ENCODE assay signal across 17 mouse cellular contexts in the genomic region with DNA sequence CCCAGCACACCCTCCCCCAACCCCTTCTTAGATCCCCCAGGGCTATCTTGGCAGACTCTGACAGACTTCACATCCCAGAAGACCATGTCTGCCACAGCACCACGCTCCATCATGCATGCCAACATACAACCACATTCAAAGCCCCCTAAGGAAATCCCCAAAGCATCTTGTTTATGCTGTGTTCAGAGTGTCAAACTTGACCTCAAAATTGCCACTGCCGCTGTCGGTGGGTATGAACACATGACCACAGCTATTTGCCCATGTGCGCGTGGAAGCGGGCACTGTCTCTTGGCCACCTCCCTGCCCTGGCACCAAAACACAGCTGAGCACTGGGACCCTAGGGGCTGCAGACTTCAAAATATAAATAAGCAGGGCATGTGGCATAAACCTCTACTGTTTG.
"Had no signal": no experiment of that assay in that cellular context is flagged by ENCODE, and none has a peak within 500 bp of the region (broad histone marks: within the 10 kb centered on the region; RNA-seq: fewer than 3 reads in every experiment).

No protein-coding gene starts in this region.

- ATAC-seq: lung, postnatal 0 days had no signal

- H3K4me3 ChIP-seq: kidney, embryonic 15.5 days; left cerebral cortex, adult 2 months; limb, embryonic 10.5 days; liver, embryonic 15.5 days; midbrain, embryonic 10.5 days; neural tube, embryonic 13.5 days had no signal

- H3K36me3 ChIP-seq: kidney, embryonic 15.5 days; limb, embryonic 10.5 days; liver, embryonic 15.5 days; midbrain, embryonic 10.5 days; neural tube, embryonic 13.5 days had no signal

- DNase-seq: kidney, adult 2 months; kidney, postnatal 14 days; lung, adult 2 months; lung, postnatal 36 days; midbrain, embryonic 14.5 days; retina, postnatal 1 day; right cerebral cortex, postnatal 4 days; thymus, adult 2 months; thymus, postnatal 25 days had no signal

- H3K27ac ChIP-seq: kidney, embryonic 15.5 days; liver, embryonic 15.5 days; neural tube, embryonic 13.5 days had no signal

- H3K9ac ChIP-seq: kidney, embryonic 15.5 days; liver, embryonic 15.5 days; neural tube, embryonic 13.5 days had no signal

- H3K4me2 ChIP-seq: kidney, embryonic 15.5 days; liver, embryonic 11.5 days; liver, embryonic 15.5 days; neural tube, embryonic 13.5 days had no signal

- H3K27me3 ChIP-seq: kidney, embryonic 15.5 days; liver, embryonic 15.5 days; neural tube, embryonic 13.5 days had no signal

- H3K9me3 ChIP-seq: kidney, embryonic 15.5 days; limb, embryonic 10.5 days; liver, embryonic 15.5 days; midbrain, embryonic 10.5 days; neural tube, embryonic 13.5 days had no signal
